Mouse (Mus musculus) small intestine, adult 2 months (tissue): ENCODE data around the gene Mrps22.

ENCODE experiments used
- CTCF ChIP-seq: fragments of 200-500 bp; IDR thresholded peaks from 2 replicates; pipeline ENCODE4 v1.5.1; 2012; ENCODE audit warnings: low read depth, mild to moderate bottlenecking, control low read depth, inconsistent platforms, low read length, moderate library complexity, mixed read lengths; ENCODE audit not compliant: insufficient replicate concordance, insufficient read length; ENCODE audit errors: extremely low read depth
- POLR2A ChIP-seq: fragments of 200-500 bp; IDR thresholded peaks from 2 replicates; pipeline ENCODE4 v1.6.1; 2012; ENCODE audit warnings: low read depth, mild to moderate bottlenecking, control low read depth, inconsistent platforms, low read length, moderate library complexity

DNA sequence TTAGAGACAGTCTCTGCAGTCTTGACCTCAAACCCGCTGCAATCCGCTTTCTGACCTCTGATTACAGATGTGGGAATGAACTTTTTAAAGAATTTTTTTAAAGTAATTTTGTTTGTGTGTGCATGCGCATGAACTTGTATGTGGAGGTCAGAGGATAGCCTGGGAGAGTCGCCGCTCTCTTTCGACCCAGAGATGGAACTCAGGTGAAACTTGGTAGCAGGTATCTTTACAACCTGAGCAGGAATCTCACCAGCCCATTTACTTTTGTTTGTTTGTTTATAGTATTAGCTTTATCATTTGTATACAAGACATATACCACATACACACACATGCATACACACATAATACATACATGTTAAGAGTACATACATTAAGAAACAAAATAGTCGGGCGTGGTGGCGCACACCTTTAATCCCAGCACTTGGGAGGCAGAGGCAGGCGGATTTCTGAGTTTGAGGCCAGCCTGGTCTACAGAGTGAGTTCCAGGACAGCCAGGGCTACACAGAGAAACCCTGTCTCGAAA lies 438 bp upstream of the Mrps22 start:
- no peak for TF ChIP-seq CTCF
- no peak for TF ChIP-seq POLR2A
